Mouse (Mus musculus) liver, embryonic 15.5 days (tissue): ENCODE results near the gene Cenpp. TPM values are rescaled to one million over a fixed set of nuclear protein-coding genes. Genes with fewer than 3 reads are reported as not detected.

Source experiments
- ATAC-seq: fragments of 200-750 bp; cut with Nextera tagmentation; 2 replicates; pipeline ENCODE4 v1.8.0; 2017; ENCODE audit warnings: moderate number of reproducible peaks, mild to moderate bottlenecking, moderate library complexity; ENCODE audit not compliant: insufficient read depth
- H3K27ac ChIP-seq: fragments of 300-500 bp; sonication (generic); replicated peaks from 2 replicates; pipeline ENCODE4 v1.5.1; 2015; ENCODE audit warnings: mild to moderate bottlenecking, inconsistent platforms
- H3K27me3 ChIP-seq: fragments of 300-500 bp; sonication (generic); 2 replicates; pipeline ENCODE4 v1.6.1; 2015; ENCODE audit warnings: mild to moderate bottlenecking, inconsistent platforms
- H3K36me3 ChIP-seq: fragments of 300-500 bp; sonication (generic); replicated peaks from 2 replicates; pipeline ENCODE4 v1.6.1; 2015; ENCODE audit warnings: moderate library complexity, mild to moderate bottlenecking, inconsistent platforms
- H3K4me1 ChIP-seq: fragments of 300-500 bp; sonication (generic); replicated peaks from 2 replicates; pipeline ENCODE4 v1.6.1; 2015; ENCODE audit warnings: inconsistent platforms
- H3K4me2 ChIP-seq: fragments of 300-500 bp; sonication (generic); 2 replicates; pipeline ENCODE4 v1.6.1; 2015; ENCODE audit warnings: moderate library complexity, mild to moderate bottlenecking, inconsistent platforms
- H3K4me3 ChIP-seq: fragments of 300-500 bp; sonication (generic); replicated peaks from 2 replicates; pipeline ENCODE4 v1.5.1; 2015; ENCODE audit warnings: mild to moderate bottlenecking, inconsistent platforms
- H3K9ac ChIP-seq: fragments of 300-500 bp; sonication (generic); 2 replicates; pipeline ENCODE4 v1.6.1; 2015; ENCODE audit warnings: moderate library complexity, mild to moderate bottlenecking, inconsistent platforms
- H3K9me3 ChIP-seq: fragments of 300-500 bp; sonication (generic); replicated peaks from 2 replicates; pipeline ENCODE4 v1.6.1; 2016; ENCODE audit warnings: inconsistent platforms
- WGBS: fragments of 180-500 bp; shearing (Covaris S2); methylation state at CpG from one replicate; pipeline ENCODE4 v1.1.7; 2015; ENCODE audit warnings: mixed read lengths; ENCODE audit not compliant: insufficient replicate concordance; 5-methylcytosine and 5-hydroxymethylcytosine counted together
- polyA plus RNA-seq: library from polyadenylated mRNA; unstranded; fragments of >200 nt; fragmentation: Nextera tagmentation; extraction: Ambion mirVana; gene quantifications from 2 replicates; pipeline ENCODE4 v1.2.1, GENCODE M21; 2015

Gene Cenpp
- polyA plus RNA-seq, 1 experiment from 2014 or later: 22.7 TPM

- H3K4me3 ChIP-seq: no peak overlapping the region
- WGBS: 30% methylated on average over 2 of the region's 2 CpGs
- H3K4me1 ChIP-seq: no peaks in the 10 kb centered on the region
- H3K27ac ChIP-seq: no peak overlapping the region
- ATAC-seq: no peak
- H3K36me3 ChIP-seq: no peaks in the 10 kb centered on the region
- no peak overlapping the region for H3K4me2 ChIP-seq
- no peaks in the 10 kb centered on the region for H3K27me3 ChIP-seq
- H3K9ac ChIP-seq: no peak overlapping the region
- no peaks in the 10 kb centered on the region for H3K9me3 ChIP-seq
Observed at GRCm38 (mm10) chr13:49518761-49519160, 133.8 kb downstream of the Cenpp start.

- no peak overlapping the region for H3K27ac ChIP-seq
- H3K4me2 ChIP-seq: no peak overlapping the region
- H3K27me3 ChIP-seq: no peaks in the 10 kb centered on the region
- no peaks in the 10 kb centered on the region for H3K4me1 ChIP-seq
- no peaks in the 10 kb centered on the region for H3K9me3 ChIP-seq
- no peaks in the 10 kb centered on the region for H3K36me3 ChIP-seq
- no peak for ATAC-seq
- WGBS: 69% methylated on average over 3 of the region's 3 CpGs
- no peak overlapping the region for H3K9ac ChIP-seq
- H3K4me3 ChIP-seq: no peak overlapping the region
Observed at GRCm38 (mm10) chr13:49507176-49507575, 145.4 kb downstream of the Cenpp start.

- H3K4me2 ChIP-seq: no peak overlapping the region
- 75% methylated on average over 4 of the region's 4 CpGs for whole genome bisulfite sequencing
- H3K4me1 ChIP-seq: no peaks in the 10 kb centered on the region
- no peak for ATAC-seq
- no peak overlapping the region for H3K4me3 ChIP-seq
- H3K27me3 ChIP-seq: no peaks in the 10 kb centered on the region
- H3K9ac ChIP-seq: no peak overlapping the region
- no peaks in the 10 kb centered on the region for H3K36me3 ChIP-seq
- H3K9me3 ChIP-seq: no peaks in the 10 kb centered on the region
- H3K27ac ChIP-seq: no peak overlapping the region
Observed at GRCm38 (mm10) chr13:49505776-49506175, 146.8 kb downstream of the Cenpp start.

GRCm38 (mm10) chr13:49504510-49504909 lies 148.1 kb downstream of the Cenpp start, which contains the start of gene Ecm2:
Ecm2 (plus strand) TSS chr13:49504810.
- no peaks in the 10 kb centered on the region for H3K9me3 ChIP-seq
- H3K4me3 ChIP-seq: no peak within 1 kb of the TSS
- H3K9ac ChIP-seq: no peak within 1 kb of the TSS
- ATAC-seq: no peak
- WGBS: 61% methylated on average over 4 of the region's 4 CpGs
- H3K4me2 ChIP-seq: no peak within 1 kb of the TSS
- H3K36me3 ChIP-seq: no peaks in the 10 kb centered on the region
- no peaks in the 10 kb centered on the region for H3K4me1 ChIP-seq
- no peaks in the 10 kb centered on the region for H3K27me3 ChIP-seq
- H3K27ac ChIP-seq: no peak within 1 kb of the TSS

- H3K4me1 ChIP-seq: no peaks in the 10 kb centered on the region
- no peak within 1 kb of the TSS for H3K27ac ChIP-seq
- H3K4me2 ChIP-seq: no peak within 1 kb of the TSS
- ATAC-seq: no peak
- WGBS: 51% methylated on average over 6 of the region's 6 CpGs
- no peak within 1 kb of the TSS for H3K9ac ChIP-seq
- H3K27me3 ChIP-seq: no peaks in the 10 kb centered on the region
- H3K36me3 ChIP-seq: no peaks in the 10 kb centered on the region
- no peaks in the 10 kb centered on the region for H3K9me3 ChIP-seq
- H3K4me3 ChIP-seq: no peak within 1 kb of the TSS
Observed at GRCm38 (mm10) chr13:49492376-49493368, 159.9 kb downstream of the Cenpp start, which contains the start of gene Tes3-ps. Tes3-ps (plus strand) TSS chr13:49493318.

- no peak overlapping the region for H3K27ac ChIP-seq
- no peaks in the 10 kb centered on the region for H3K27me3 ChIP-seq
- no peak overlapping the region for H3K4me2 ChIP-seq
- no peaks in the 10 kb centered on the region for H3K4me1 ChIP-seq
- no peak for ATAC-seq
- no peaks in the 10 kb centered on the region for H3K9me3 ChIP-seq
- no peak overlapping the region for H3K9ac ChIP-seq
- no peak overlapping the region for H3K4me3 ChIP-seq
- WGBS: 82% methylated on average over 5 of the region's 5 CpGs
- no peaks in the 10 kb centered on the region for H3K36me3 ChIP-seq
Observed at GRCm38 (mm10) chr13:49485388-49485787, 167.2 kb downstream of the Cenpp start.

GRCm38 (mm10) chr13:49480551-49480950 lies 172.0 kb downstream of the Cenpp start:
- WGBS: 66% methylated on average over 5 of the region's 5 CpGs
- no peak overlapping the region for H3K27ac ChIP-seq
- no peak for ATAC-seq

GRCm38 (mm10) chr13:49480057-49480456 lies 172.5 kb downstream of the Cenpp start:
- ATAC-seq: no peak
- WGBS: 64% methylated on average over 2 of the region's 2 CpGs
- no peak overlapping the region for H3K4me2 ChIP-seq
- H3K4me1 ChIP-seq: no peaks in the 10 kb centered on the region
- H3K4me3 ChIP-seq: no peak overlapping the region
- H3K36me3 ChIP-seq: no peaks in the 10 kb centered on the region
- H3K9ac ChIP-seq: no peak overlapping the region
- H3K9me3 ChIP-seq: no peaks in the 10 kb centered on the region
- no peaks in the 10 kb centered on the region for H3K27me3 ChIP-seq
- H3K27ac ChIP-seq: no peak overlapping the region

More at GRCm38 (mm10) chr13:49480551-49480950, 172.0 kb downstream of the Cenpp start:
- Histone ChIP-seq H3K4me2 (no peak overlapping the region), H3K9ac (no peak overlapping the region), H3K4me3 (no peak overlapping the region), H3K4me1 (no peaks in the 10 kb centered on the region), H3K27me3 (no peaks in the 10 kb centered on the region), H3K36me3 (no peaks in the 10 kb centered on the region), H3K9me3 (no peaks in the 10 kb centered on the region)

- H3K36me3 ChIP-seq: no peaks in the 10 kb centered on the region
- no peak overlapping the region for H3K4me3 ChIP-seq
- H3K4me2 ChIP-seq: no peak overlapping the region
- no peak overlapping the region for H3K27ac ChIP-seq
- H3K9me3 ChIP-seq: no peaks in the 10 kb centered on the region
- ATAC-seq: no peak
- no peaks in the 10 kb centered on the region for H3K27me3 ChIP-seq
- WGBS: 78% methylated on average over 4 of the region's 4 CpGs
- no peak overlapping the region for H3K9ac ChIP-seq
- no peaks in the 10 kb centered on the region for H3K4me1 ChIP-seq
Observed at GRCm38 (mm10) chr13:49479399-49479798, 173.2 kb downstream of the Cenpp start.

GRCm38 (mm10) chr13:49478851-49479374 lies 173.7 kb downstream of the Cenpp start:
- no peaks in the 10 kb centered on the region for H3K4me1 ChIP-seq
- H3K9ac ChIP-seq: no peak overlapping the region
- H3K36me3 ChIP-seq: no peaks in the 10 kb centered on the region
- no peaks in the 10 kb centered on the region for H3K9me3 ChIP-seq
- no peak for ATAC-seq
- H3K4me2 ChIP-seq: no peak overlapping the region
- H3K4me3 ChIP-seq: no peak overlapping the region
- H3K27me3 ChIP-seq: no peaks in the 10 kb centered on the region
- 70% methylated on average over 6 of the region's 6 CpGs for WGBS
- H3K27ac ChIP-seq: no peak overlapping the region

- no peak for ATAC-seq
Observed at GRCm38 (mm10) chr13:49477887-49478286, 174.7 kb downstream of the Cenpp start.

More at GRCm38 (mm10) chr13:49477887-49478286, 174.7 kb downstream of the Cenpp start:
- Histone ChIP-seq H3K36me3 (no peaks in the 10 kb centered on the region), H3K9me3 (no peaks in the 10 kb centered on the region), H3K4me2 (no peak overlapping the region), H3K27ac (no peak overlapping the region), H3K4me1 (no peaks in the 10 kb centered on the region), H3K27me3 (no peaks in the 10 kb centered on the region), H3K4me3 (no peak overlapping the region), H3K9ac (no peak overlapping the region)
- 77% methylated on average over 3 of the region's 3 CpGs for WGBS
